Mouse (Mus musculus) hindbrain, postnatal 0 days (tissue): ENCODE data around the gene Pagr1a. TPM values are rescaled to one million over a fixed set of nuclear protein-coding genes. Genes with fewer than 3 reads are reported as not detected.

Source experiments
- ATAC-seq: fragments of 200-750 bp; cut with Nextera tagmentation; 2 replicates; pipeline ENCODE4 v1.8.0; 2017; ENCODE audit warnings: mild to moderate bottlenecking, moderate TSS enrichment, moderate library complexity
- DNase-seq: peaks from one replicate; pipeline ENCODE4 v3.0.0-alpha.2; 2015; ENCODE audit warnings: low spot score
- H3K27ac ChIP-seq: fragments of 300-500 bp; sonication (generic); 2 replicates; pipeline ENCODE4 v1.5.1; 2014; ENCODE audit warnings: mild to moderate bottlenecking
- H3K27me3 ChIP-seq: fragments of 300-500 bp; sonication (generic); 2 replicates; pipeline ENCODE4 v1.6.1; 2014; ENCODE audit warnings: low read length, mixed read lengths; ENCODE audit not compliant: insufficient read depth
- H3K36me3 ChIP-seq: fragments of 300-500 bp; sonication (generic); 2 replicates; pipeline ENCODE4 v1.6.1; 2014; ENCODE audit warnings: low read length, mixed read lengths; ENCODE audit not compliant: insufficient read depth
- H3K4me1 ChIP-seq: fragments of 300-500 bp; sonication (generic); 2 replicates; pipeline ENCODE4 v1.6.1; 2014; ENCODE audit warnings: antibody characterized with exemption, low read length, mixed read lengths; ENCODE audit not compliant: insufficient read depth
- H3K4me2 ChIP-seq: fragments of 300-500 bp; sonication (generic); 2 replicates; pipeline ENCODE4 v1.6.1; 2014; ENCODE audit warnings: low read depth, mild to moderate bottlenecking, low read length, moderate library complexity, mixed read lengths
- H3K4me3 ChIP-seq: fragments of 300-500 bp; sonication (generic); 2 replicates; pipeline ENCODE4 v1.5.1; 2014; ENCODE audit warnings: low read length
- H3K9ac ChIP-seq: fragments of 300-500 bp; sonication (generic); replicated peaks from 2 replicates; pipeline ENCODE4 v1.6.1; 2014; ENCODE audit warnings: mild to moderate bottlenecking, low read length, moderate library complexity, mixed read lengths
- H3K9me3 ChIP-seq: fragments of 300-500 bp; sonication (generic); 2 replicates; pipeline ENCODE4 v1.6.1; 2016; ENCODE audit warnings: low read length, mixed read lengths
- CTCF ChIP-seq: IDR thresholded peaks from 2 replicates; pipeline ENCODE4 v1.5.1; 2016; ENCODE audit warnings: antibody characterized with exemption, control low read depth, low read depth
- WGBS: fragments of 180-500 bp; shearing (Covaris S2); extraction: QIAGEN DNeasy Blood & Tissue Kit; methylation state at CpG from one replicate; pipeline ENCODE4 v1.1.7; 2014; 5-methylcytosine and 5-hydroxymethylcytosine counted together
- microRNA-seq, 2 experiments: library from miRNA; unstranded; fragments of <30 nt; microRNA quantifications; one replicate each; pipeline ENCODE4; 2016
- polyA plus RNA-seq: library from polyadenylated mRNA; unstranded; fragments of >200 nt; fragmentation: Nextera tagmentation; extraction: Ambion mirVana; gene quantifications from 2 replicates; pipeline ENCODE4 v1.2.1, GENCODE M21; 2015
- total RNA-seq: library from RNA; depleted of rRNA; stranded (reverse); fragments of >200 nt; gene quantifications from 2 replicates; pipeline ENCODE4 v1.2.3, GENCODE M21; 2014; rRNA removed

Pagr1a gene
- total and polyA plus RNA-seq, 2 experiments from 2014 or later, result 11.1 to 31.2 TPM

DNA sequence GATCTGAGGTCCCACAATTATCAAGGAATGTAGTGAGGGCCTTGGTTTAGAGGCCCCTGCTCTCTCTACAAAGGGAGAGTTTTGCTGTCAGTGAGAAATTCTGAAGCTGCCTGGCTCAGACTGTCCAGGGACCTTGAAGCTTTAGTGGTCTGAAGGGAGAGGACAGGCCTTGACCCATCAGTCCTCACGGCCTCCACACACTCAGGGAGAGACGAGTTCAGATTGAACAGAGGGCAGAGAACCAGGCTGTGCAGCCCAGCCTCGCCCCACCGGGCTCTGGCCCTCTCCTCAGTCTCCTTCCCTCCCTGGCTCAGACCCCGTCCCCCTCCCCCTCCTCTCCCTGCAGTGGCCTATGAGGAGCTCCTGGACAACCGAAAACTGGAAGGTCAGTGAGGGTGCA lies 49.8 kb downstream of the Pagr1a start:
- no peak for TF ChIP-seq CTCF
- no peak overlapping the region for H3K4me3 ChIP-seq
- no peak overlapping the region for H3K4me2 ChIP-seq
- no peaks in the 10 kb centered on the region for H3K9me3 ChIP-seq
- no peaks in the 10 kb centered on the region for H3K4me1 ChIP-seq
- no peak for ATAC-seq
- H3K36me3 ChIP-seq, result peaks cover 36% of the 10 kb centered on the region
- no peak overlapping the region for H3K9ac ChIP-seq
- DNase-seq, result no peak
- H3K27ac ChIP-seq, result no peak overlapping the region
- no peaks in the 10 kb centered on the region for H3K27me3 ChIP-seq
- 74% methylated on average over 6 of the region's 6 CpGs for WGBS

GRCm38 (mm10) chr7:126965568-126965967 lies 51.6 kb downstream of the Pagr1a start:
- H3K36me3 ChIP-seq, result peaks cover 42% of the 10 kb centered on the region
- no peaks in the 10 kb centered on the region for H3K27me3 ChIP-seq
- 51% methylated on average over 3 of the region's 3 CpGs for WGBS

More at GRCm38 (mm10) chr7:126965568-126965967, 51.6 kb downstream of the Pagr1a start:
- ATAC-seq, result no peak
- Histone ChIP-seq H3K9ac (no peak overlapping the region), H3K4me3 (no peak overlapping the region), H3K27ac (no peak overlapping the region), H3K4me1 (no peaks in the 10 kb centered on the region), H3K4me2 (no peak overlapping the region), H3K9me3 (no peaks in the 10 kb centered on the region)
- TF ChIP-seq CTCF, result no peak
- no peak for DNase-seq

Small RNA genes lying within 50 kb of the gene (microRNA-seq; reads per million reads assigned to microRNA genes)
- gene Gm44343, result 0 reads per million in 2 experiments

Other genes with a start within 250 kb of the Pagr1a start
Only the 30 nearest of the 32 such genes appear.
- 0.16 and 2.1 TPM in 2 replicates for gene Tbx6, start 235.9 kb downstream of the Pagr1a start, total RNA-seq
- 0.26 and 0.29 TPM in 2 replicates for gene Tbx6, start 235.9 kb downstream of the Pagr1a start, polyA plus RNA-seq
- 126 and 199 TPM in 2 replicates for gene Ppp4c, start 224.9 kb downstream of the Pagr1a start, total RNA-seq
- gene Ppp4c, start 224.9 kb downstream of the Pagr1a start, polyA plus RNA-seq, result 142 and 143 TPM in 2 replicates
- 40.1 and 44.8 TPM in 2 replicates for gene Fam57b, start 219.7 kb downstream of the Pagr1a start, total RNA-seq
- gene Fam57b, start 219.7 kb downstream of the Pagr1a start, polyA plus RNA-seq, result 40.7 and 44.3 TPM in 2 replicates
- gene 4930451I11Rik, start 185.7 kb downstream of the Pagr1a start, total RNA-seq, result not detected in 2 replicates
- gene 4930451I11Rik, start 185.7 kb downstream of the Pagr1a start, polyA plus RNA-seq, result 0.54 TPM in 1 of 2 replicates, not detected in the other
- 40.5 and 57.3 TPM in 2 replicates for gene Doc2a, start 169.9 kb downstream of the Pagr1a start, total RNA-seq
- 31.3 and 37.6 TPM in 2 replicates for gene Doc2a, start 169.9 kb downstream of the Pagr1a start, polyA plus RNA-seq
- gene Hirip3, start 155.4 kb downstream of the Pagr1a start, total RNA-seq, result 4.3 and 9.4 TPM in 2 replicates
- gene Hirip3, start 155.4 kb downstream of the Pagr1a start, polyA plus RNA-seq, result 20.6 and 21.1 TPM in 2 replicates
- gene Ino80e, start 155.0 kb downstream of the Pagr1a start, total RNA-seq, result 61.0 and 66.9 TPM in 2 replicates
- gene Ino80e, start 155.0 kb downstream of the Pagr1a start, polyA plus RNA-seq, result 85.2 and 85.5 TPM in 2 replicates
- gene Taok2, start 132.6 kb downstream of the Pagr1a start, total RNA-seq, result 140 and 143 TPM in 2 replicates
- gene Taok2, start 132.6 kb downstream of the Pagr1a start, polyA plus RNA-seq, result 41.0 and 43.7 TPM in 2 replicates
- gene Tmem219, start 94.4 kb downstream of the Pagr1a start, total RNA-seq, result 45.9 and 47.0 TPM in 2 replicates
- 35.1 and 39.1 TPM in 2 replicates for gene Tmem219, start 94.4 kb downstream of the Pagr1a start, polyA plus RNA-seq
- gene Kctd13, start 88.5 kb downstream of the Pagr1a start, total RNA-seq, result 113 and 128 TPM in 2 replicates
- 124 and 129 TPM in 2 replicates for gene Kctd13, start 88.5 kb downstream of the Pagr1a start, polyA plus RNA-seq
- gene Asphd1, start 67.8 kb downstream of the Pagr1a start, total RNA-seq, result 35.7 and 58.1 TPM in 2 replicates
- 15.9 and 16.0 TPM in 2 replicates for gene Asphd1, start 67.8 kb downstream of the Pagr1a start, polyA plus RNA-seq
- 253 and 282 TPM in 2 replicates for gene Sez6l2, start 66.8 kb downstream of the Pagr1a start, total RNA-seq
- gene Sez6l2, start 66.8 kb downstream of the Pagr1a start, polyA plus RNA-seq, result 58.8 and 66.5 TPM in 2 replicates
- 203 and 240 TPM in 2 replicates for gene Cdipt, start 41.4 kb downstream of the Pagr1a start, total RNA-seq
- 146 and 150 TPM in 2 replicates for gene Cdipt, start 41.4 kb downstream of the Pagr1a start, polyA plus RNA-seq
- gene Cdiptos, start 41.3 kb downstream of the Pagr1a start, total RNA-seq, result 0.31 TPM in 1 of 2 replicates, not detected in the other
- 0.95 and 1.4 TPM in 2 replicates for gene Cdiptos, start 41.3 kb downstream of the Pagr1a start, polyA plus RNA-seq
- 6.5 and 6.9 TPM in 2 replicates for gene Mvp, start 2.7 kb downstream of the Pagr1a start, total RNA-seq
- gene Mvp, start 2.7 kb downstream of the Pagr1a start, polyA plus RNA-seq, result 5.5 and 5.8 TPM in 2 replicates
- 1.2 TPM in 1 of 2 replicates, not detected in the other for gene Pagr1b, start 868 bp downstream of the Pagr1a start, total RNA-seq
- gene Pagr1b, start 868 bp downstream of the Pagr1a start, polyA plus RNA-seq, result 0.49 and 1.5 TPM in 2 replicates
- gene Gm42742, start 3.7 kb upstream of the Pagr1a start, total RNA-seq, result 7.1 and 40.2 TPM in 2 replicates
- 47.7 and 60.2 TPM in 2 replicates for gene Gm42742, start 3.7 kb upstream of the Pagr1a start, polyA plus RNA-seq
- 138 and 144 TPM in 2 replicates for gene Prrt2, start 3.9 kb upstream of the Pagr1a start, total RNA-seq
- gene Prrt2, start 3.9 kb upstream of the Pagr1a start, polyA plus RNA-seq, result 79.0 and 99.9 TPM in 2 replicates
- 222 and 237 TPM in 2 replicates for gene Maz, start 9.7 kb upstream of the Pagr1a start, total RNA-seq
- gene Maz, start 9.7 kb upstream of the Pagr1a start, polyA plus RNA-seq, result 69.3 and 70.5 TPM in 2 replicates
- gene Kif22, start 25.1 kb upstream of the Pagr1a start, total RNA-seq, result 8.1 and 9.1 TPM in 2 replicates
- 24.5 and 29.3 TPM in 2 replicates for gene Kif22, start 25.1 kb upstream of the Pagr1a start, polyA plus RNA-seq
- gene Zg16, start 70.0 kb upstream of the Pagr1a start, total RNA-seq, result not detected in 2 replicates
- gene Zg16, start 70.0 kb upstream of the Pagr1a start, polyA plus RNA-seq, result not detected in 2 replicates
- gene AI467606, start 74.0 kb upstream of the Pagr1a start, total RNA-seq, result 0.68 and 2.3 TPM in 2 replicates
- 1.0 and 1.1 TPM in 2 replicates for gene AI467606, start 74.0 kb upstream of the Pagr1a start, polyA plus RNA-seq
- 1.0 and 2.0 TPM in 2 replicates for gene Qprt, start 104.9 kb upstream of the Pagr1a start, total RNA-seq
- gene Qprt, start 104.9 kb upstream of the Pagr1a start, polyA plus RNA-seq, result 1.7 and 1.8 TPM in 2 replicates
- gene Spn, start 120.5 kb upstream of the Pagr1a start, total RNA-seq, result 0.11 and 0.21 TPM in 2 replicates
- gene Spn, start 120.5 kb upstream of the Pagr1a start, polyA plus RNA-seq, result 0.05 and 0.09 TPM in 2 replicates
- gene Cd2bp2, start 178.7 kb upstream of the Pagr1a start, total RNA-seq, result 59.7 and 75.0 TPM in 2 replicates
- gene Cd2bp2, start 178.7 kb upstream of the Pagr1a start, polyA plus RNA-seq, result 57.0 and 62.3 TPM in 2 replicates
- 68.6 and 69.4 TPM in 2 replicates for gene Tbc1d10b, start 191.1 kb upstream of the Pagr1a start, total RNA-seq
- gene Tbc1d10b, start 191.1 kb upstream of the Pagr1a start, polyA plus RNA-seq, result 25.4 and 28.1 TPM in 2 replicates
- gene Mylpf, start 191.5 kb upstream of the Pagr1a start, total RNA-seq, result 15.5 TPM in 1 of 2 replicates, not detected in the other
- gene Mylpf, start 191.5 kb upstream of the Pagr1a start, polyA plus RNA-seq, result 3.0 and 3.1 TPM in 2 replicates
- 41.0 and 43.3 TPM in 2 replicates for gene Zfp553, start 215.7 kb upstream of the Pagr1a start, total RNA-seq
- gene Zfp553, start 215.7 kb upstream of the Pagr1a start, polyA plus RNA-seq, result 31.7 and 33.9 TPM in 2 replicates
- 4.6 and 5.0 TPM in 2 replicates for gene Sept1, start 215.8 kb upstream of the Pagr1a start, total RNA-seq
- gene Sept1, start 215.8 kb upstream of the Pagr1a start, polyA plus RNA-seq, result 3.8 and 5.2 TPM in 2 replicates
- gene Zfp771, start 226.9 kb upstream of the Pagr1a start, total RNA-seq, result 101 and 108 TPM in 2 replicates
- gene Zfp771, start 226.9 kb upstream of the Pagr1a start, polyA plus RNA-seq, result 89.0 and 89.2 TPM in 2 replicates